Mouse (Mus musculus) spleen, postnatal 14 days (tissue): ENCODE data around the gene Ncor2.

Source experiments
- DNase-seq, 2 experiments: peaks; one replicate each; pipeline ENCODE4 v3.0.0; 2021 to 2022; ENCODE audit warnings: low spot score in 2 of 2

The Ncor2 gene

GRCm38 (mm10) chr5:125096368-125096767 lies 82.7 kb downstream of the Ncor2 start:
- no peak for DNase-seq

DNA sequence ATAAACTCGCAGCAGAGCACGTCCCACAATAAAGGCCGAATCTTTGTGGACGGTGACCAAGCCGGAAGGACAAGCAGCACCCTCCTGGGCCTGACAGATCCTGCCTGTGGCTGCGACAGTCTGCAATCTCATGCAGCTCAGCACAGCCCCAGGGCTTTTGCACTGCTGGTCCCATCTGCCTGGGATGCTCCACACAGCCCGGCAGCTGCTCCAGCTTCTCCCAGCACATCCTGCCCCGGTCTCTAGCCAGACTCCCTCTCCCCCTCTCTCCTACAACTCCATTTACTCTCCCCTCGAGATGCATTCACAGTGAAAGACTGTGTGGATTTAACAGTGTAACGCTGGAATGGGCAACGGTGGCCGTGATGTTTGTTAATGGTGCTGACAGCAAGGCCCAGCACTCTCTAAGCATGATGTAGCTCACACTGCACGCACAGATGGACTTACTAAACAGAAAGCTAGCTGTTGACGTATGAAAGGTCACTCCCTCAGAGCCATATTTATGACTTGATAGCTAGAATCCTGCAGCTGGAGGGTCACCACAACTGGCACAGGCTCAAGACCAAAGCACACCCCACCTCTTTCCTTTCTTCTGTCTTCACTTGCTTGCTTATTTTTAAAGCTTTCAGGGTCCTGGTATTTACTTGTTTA lies 83.4 kb downstream of the Ncor2 start:
- DNase-seq = no peak

- DNase-seq = no peak
Observed at GRCm38 (mm10) chr5:125093795-125094194, 85.2 kb downstream of the Ncor2 start.

DNA sequence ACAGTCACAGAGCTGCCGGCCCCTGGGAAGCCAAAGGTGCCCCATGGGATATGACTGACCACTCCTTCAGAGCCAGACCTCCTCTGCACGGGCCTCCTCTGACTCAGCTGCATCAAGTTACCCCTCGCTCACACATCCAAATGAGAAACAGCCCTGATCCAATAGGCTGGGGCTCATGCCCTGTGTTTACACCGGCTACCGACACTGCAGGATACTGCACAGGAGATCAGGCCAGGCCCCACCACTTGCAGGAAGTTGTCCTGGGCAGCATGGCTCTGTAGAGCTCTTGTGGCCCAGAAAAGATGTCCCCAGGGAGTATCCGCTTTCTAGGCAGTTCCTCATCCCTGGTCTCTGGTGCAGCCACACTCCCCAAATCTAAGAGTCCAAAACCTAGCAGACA lies 90.9 kb downstream of the Ncor2 start:
- DNase-seq = no peak

DNA sequence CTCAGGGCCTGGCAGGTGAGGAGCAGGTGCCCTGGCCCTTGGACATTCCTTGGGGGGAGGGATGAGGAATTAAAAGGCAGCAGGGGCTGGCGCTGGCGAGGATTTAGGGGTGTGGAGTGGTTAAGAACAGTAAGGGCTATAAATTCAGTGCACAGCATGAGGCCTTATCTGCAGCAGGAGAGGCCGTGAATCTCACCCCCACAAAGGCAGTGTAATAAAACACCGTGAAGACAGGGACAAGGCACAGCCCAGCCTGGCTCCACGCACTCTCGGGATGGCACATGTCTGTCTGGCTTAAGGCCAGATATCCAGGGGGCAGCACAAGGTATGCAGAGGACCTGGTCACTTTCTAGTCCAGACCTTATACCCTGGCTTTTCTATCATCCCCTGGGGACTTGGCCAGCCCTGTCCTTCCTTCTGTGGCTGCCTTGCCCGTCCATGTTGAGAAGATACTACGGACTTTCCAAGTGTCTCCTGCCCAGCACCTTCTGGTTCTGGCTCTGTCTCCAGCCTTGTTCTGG lies 93.9 kb downstream of the Ncor2 start:
- DNase-seq = no peak

DNA sequence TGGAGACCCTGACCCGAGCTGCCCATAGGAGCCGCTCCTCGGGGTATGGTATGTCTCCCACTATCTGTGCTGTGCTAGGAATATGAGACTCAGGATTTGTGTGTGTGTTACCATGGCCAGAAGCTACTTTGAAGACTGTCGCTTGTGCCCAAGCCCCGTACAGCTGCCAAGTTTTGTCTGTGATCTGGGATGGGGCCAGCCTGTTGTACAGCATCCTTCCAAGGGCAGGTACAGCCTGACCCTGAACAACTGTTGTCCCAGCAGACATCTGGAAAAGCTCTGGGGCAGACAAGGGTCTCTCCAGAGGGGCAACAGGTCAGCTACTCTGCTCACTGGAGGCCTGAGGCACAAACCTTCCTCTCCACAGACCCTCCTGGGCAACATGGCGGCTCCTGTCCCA lies 95.3 kb downstream of the Ncor2 start:
- DNase-seq = no peak

DNA sequence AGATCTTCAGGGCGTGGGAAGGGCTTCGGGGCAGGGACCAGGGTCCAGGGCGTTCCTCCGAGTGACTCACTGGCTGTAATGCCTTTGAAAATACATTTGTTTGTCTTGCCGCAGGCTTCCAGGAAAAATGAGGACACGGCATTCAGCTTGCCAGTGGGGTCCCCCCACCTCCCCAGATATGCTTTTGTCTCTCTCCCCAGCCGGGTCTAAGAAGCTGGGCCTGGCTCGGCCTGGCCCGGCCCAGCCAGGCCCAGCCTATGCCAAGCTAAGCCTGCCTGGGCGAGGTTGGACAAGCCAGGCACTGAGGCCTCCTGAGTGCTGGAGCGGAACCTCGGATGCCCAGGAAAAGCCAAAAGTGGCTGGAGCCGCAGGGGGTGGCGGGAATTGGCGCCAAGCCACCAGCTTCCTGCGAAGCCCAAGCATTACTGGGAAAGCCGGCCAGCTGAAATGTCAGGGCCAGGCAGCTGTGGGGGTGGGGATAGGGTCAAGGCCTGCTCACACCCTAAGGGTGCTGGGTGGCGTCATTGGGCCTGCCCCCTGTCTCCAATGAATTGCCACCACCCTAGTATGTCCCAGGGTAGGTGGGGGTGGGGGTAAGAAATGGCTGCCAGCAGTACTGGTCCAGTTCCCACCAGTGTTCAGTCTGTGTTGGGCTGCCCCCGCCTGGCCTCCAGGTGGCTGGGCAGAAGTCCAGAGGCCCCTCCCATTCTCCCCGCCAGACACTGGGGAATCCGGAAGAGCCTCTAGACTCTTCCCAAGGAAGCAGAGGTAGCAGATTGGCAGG lies 97.5 kb downstream of the Ncor2 start:
- no peak for DNase-seq

DNA sequence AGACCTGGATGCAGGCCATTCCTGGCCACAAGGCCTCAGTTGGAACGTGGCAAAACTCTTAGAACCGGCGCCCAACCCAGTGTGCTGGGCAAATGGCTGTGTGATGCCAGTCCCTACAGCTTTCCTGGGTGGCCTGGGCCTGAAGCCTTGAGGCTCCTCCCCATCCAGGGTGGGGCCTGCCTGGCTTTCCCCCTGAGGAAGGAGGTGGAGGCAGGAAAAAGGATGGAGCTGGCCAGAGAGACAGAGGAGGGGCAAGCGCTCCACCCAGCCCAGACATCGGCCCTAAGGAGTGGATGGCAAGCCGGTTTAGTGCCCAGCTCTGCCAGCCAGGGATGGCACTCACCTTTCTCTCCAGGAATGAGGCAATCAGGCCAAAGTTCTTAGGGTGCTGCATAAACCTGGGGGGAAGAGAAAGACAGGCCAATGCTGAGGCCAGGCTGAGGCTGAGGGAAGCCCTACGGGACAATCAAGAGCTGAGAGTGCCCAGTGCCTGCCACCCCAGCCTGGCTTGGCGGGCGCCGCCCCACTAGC lies 98.2 kb downstream of the Ncor2 start:
- DNase-seq = no peak

DNA sequence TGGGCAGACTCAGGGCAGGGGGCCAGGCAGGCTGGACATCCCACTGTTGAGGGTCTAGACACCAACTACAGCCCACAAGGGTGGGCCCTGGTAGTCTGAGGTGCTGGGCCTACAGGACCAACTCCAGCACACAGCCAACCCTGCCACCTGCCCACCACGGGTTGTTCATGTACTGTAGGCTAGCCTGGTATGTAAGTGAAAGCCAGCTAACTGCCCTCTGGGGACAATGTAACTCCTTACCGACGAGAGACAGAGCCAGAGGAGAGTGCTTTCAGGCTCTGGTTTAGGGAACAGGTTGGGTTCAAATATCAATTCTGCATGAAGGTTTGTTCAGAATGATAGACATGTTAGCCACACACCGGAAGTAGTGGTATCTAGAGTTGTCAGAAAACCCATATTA lies 98.7 kb downstream of the Ncor2 start:
- DNase-seq = no peak

DNA sequence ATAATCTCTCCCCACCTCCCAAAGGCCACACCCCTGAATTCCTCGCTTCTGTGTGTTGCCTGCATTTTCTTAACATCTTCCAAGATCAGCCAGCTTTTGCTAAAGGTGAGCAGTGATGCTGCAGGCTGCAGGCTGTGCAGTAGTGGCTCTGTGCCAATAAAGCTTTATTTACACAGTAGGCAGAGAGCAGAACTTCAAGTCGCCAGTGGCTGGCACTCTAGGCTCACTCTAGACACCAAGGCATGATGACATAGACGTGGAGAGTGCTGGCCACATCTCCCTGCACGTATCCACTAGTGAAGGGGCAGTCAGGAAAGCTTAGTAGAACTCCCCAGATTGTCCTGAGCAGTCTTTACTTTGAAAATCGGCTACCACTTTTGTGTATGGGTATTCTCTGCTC lies 100.8 kb downstream of the Ncor2 start:
- no peak for DNase-seq

DNA sequence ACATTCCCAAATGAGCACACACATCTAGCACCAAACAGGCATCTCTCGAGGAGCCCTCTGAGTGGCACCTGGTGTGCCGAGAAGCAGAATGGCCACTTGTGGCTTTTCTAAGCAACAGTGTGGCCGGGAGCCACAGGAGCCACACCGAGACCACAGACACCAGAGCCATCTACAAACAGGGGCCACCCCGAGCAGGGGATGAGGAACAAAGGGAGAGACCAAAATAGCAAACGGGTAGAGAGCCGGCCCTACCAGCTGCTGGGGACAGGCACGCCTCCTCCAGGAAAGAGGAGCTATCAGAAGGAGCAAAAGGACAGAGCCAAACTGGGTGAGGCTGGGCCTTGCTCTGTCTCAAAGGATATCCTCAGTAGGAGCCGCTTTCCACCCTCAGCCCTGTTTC lies 102.8 kb downstream of the Ncor2 start:
- no peak for DNase-seq

- no peak for DNase-seq
Observed at GRCm38 (mm10) chr5:125074571-125075171, 104.3 kb downstream of the Ncor2 start.

DNA sequence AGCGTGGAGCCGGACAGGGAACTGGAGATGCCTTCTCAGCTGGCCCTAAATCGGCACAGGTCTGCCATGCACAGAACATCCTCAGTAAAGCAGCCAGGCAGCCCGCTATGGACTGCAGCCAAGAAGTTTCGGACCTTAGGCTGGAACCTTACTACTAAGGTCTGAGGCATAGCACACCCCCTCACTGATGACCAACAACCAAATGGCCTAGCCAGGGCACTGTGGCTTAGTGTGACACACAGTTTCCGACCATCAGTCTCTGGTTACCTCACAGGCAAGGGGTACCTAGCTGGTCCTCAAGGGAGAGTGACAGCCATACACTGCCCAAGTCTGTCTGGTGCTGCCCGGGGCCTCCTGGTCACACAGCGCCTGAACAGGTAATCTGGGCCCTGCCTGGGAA lies 105.1 kb downstream of the Ncor2 start:
- no peak for DNase-seq

DNA sequence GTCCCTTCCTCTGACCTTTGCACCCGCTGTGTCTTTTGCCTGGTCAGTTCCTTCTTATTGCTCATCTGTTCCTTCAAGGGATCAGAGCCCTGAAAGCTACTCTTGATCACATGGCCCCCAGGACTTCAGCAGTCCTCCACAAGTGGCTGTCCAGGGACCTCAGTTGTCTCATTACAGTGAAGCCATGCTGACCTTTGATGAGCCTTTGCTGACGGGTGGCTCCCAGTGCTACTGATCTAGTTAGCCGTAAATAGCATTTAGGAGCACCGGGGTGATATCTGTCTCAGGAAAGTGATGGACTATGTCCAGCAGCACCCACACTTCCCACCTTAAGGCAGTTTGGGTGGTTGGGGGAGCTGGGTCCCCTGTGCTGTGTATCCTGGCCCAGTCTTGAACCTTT lies 105.7 kb downstream of the Ncor2 start:
- DNase-seq = no peak

- no peak for DNase-seq
Observed at GRCm38 (mm10) chr5:125072425-125072824, 106.6 kb downstream of the Ncor2 start.

- no peak for DNase-seq
Observed at GRCm38 (mm10) chr5:125071919-125072318, 107.1 kb downstream of the Ncor2 start.

DNA sequence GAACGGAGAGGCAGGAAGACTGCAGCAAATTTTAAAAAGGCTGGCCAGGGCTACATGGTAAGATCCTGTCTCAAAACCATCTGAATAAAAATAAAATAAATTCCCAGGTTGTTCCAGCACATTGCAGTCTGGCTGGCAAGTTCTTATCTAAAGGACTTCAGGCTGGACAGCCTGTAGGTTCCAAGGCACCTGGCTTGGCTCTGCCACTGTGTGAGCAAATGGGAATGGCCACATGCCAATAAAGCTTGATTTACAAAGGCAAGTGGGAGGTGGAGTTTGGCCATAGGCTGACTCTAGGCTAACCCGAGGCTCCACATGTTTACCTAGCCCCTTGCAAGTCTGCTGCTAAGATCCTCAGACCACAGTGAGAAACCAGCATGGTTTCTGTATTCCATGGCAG lies 108.6 kb downstream of the Ncor2 start:
- no peak for DNase-seq

DNA sequence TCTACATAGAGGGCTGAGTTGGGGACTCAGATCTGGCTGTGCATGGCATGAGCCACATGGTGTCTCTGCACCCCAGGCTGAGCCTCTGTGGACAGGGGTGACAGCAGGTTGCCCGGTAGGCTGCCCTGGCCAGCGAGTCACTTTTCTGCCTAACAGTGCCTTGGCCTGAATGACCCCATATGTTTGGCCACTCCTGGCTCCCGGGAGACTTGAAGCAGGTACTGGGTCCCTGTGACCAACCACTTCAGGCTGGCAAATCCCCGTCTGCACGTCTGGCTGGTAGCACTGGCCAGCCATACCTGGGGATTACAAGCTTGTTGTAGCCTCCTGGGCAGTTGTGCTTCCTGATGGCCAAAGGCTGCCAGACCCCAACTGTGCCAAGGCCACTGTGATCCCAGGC lies 109.1 kb downstream of the Ncor2 start:
- no peak for DNase-seq

GRCm38 (mm10) chr5:125069426-125069825 lies 109.6 kb downstream of the Ncor2 start:
- no peak for DNase-seq

DNA sequence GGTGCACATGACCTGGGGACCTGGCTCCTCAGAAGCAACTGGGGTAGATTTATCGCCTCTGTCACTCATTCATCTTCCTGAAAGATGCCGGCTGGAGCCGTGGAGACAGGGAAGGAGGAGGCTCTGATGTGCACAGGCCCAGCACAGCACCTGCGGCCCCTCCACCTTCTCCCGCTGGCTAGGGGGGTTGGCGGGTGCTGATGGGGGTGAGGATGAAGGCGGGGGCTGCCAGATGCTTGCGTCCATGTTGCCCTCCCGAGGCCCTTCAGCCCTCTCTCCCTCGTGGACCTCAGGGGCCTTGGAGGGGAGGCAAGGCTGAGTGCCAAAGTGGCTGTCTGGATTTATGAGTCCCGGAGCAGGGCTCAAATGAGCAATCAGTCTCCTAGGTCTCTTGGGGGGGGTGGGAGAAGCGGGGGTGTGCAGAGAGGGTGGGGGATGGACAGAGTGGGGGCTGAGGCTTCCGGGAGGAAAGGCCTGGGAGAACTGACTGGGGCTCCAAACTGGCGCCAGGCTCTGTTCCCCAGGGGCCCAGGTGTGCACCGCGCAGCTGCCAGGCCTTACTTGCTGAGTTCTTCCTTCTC lies 110.6 kb downstream of the Ncor2 start:
- no peak for DNase-seq

- no peak for DNase-seq
Observed at GRCm38 (mm10) chr5:125067673-125068072, 111.3 kb downstream of the Ncor2 start.
